Mouse (Mus musculus): ENCODE data around the gene Lsm2. TPM values are rescaled to one million over a fixed set of nuclear protein-coding genes. Genes with fewer than 3 reads are reported as not detected.
"Not testable (repeated sequence)": the region's sequence is repeated elsewhere in the genome, so short reads cannot be mapped to it uniquely, and the experiment has no call there.

Lsm2 gene
- total and polyA plus RNA-seq, 2 experiments from 2014 or later = 23.1 to 64.2 TPM

DNA sequence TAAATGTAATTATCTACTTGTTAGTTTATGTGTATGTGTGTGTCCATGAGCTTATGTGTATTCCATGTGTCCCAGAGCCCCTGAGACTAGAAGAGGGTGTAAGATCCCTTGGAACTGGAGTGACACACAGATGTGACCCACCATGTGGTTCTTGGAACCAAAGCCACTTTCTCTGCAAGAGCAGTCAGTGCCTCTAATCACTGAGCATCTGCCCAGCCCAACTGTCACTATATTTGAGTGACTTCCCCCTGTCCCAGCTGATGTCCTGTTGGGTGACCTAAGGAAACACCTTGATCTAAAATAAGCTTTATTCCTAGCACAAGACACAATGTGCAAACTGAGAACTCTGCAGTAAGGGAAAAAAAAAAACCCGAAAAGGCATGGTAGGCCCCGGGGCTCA lies 46.7 kb downstream of the Lsm2 start:
- WGBS = 62% methylated on average over 2 of the region's 2 CpGs
- ATAC-seq (ENCODE audit: insufficient read depth, low read depth) (no peak), DNase-seq (ENCODE audit: low spot score) (no peak)
- Histone ChIP-seq H3K4me2 (ENCODE audit: low read depth, low read length) (no peak overlapping the region), H3K27me3 (ENCODE audit: control insufficient read depth, insufficient read depth, low read length) (0 out of 2 replicates have a peak, but pooled peaks cover 3% of the 10 kb centered on the region), H3K36me3 (replicated peaks; ENCODE audit: control insufficient read depth, insufficient read depth, low read length) (no peaks in the 10 kb centered on the region), H3K4me3 (ENCODE audit: low read depth, low read length) (no peak overlapping the region), H3K27ac (ENCODE audit: low read depth) (no peak overlapping the region), H3K9ac (replicated peaks; ENCODE audit: low read depth, low read length) (no peak overlapping the region), H3K4me1 (ENCODE audit: control insufficient read depth, insufficient read depth) (no peaks in the 10 kb centered on the region), H3K9me3 (replicated peaks; ENCODE audit: control insufficient read depth, low read length) (no peaks in the 10 kb centered on the region)
- TF ChIP-seq CTCF (IDR thresholded peaks at IDR 0.05; ENCODE audit: low read depth) = no peak
- no peak for TF ChIP-seq EP300 (IDR thresholded peaks at IDR 0.05; ENCODE audit: low read depth)

DNA sequence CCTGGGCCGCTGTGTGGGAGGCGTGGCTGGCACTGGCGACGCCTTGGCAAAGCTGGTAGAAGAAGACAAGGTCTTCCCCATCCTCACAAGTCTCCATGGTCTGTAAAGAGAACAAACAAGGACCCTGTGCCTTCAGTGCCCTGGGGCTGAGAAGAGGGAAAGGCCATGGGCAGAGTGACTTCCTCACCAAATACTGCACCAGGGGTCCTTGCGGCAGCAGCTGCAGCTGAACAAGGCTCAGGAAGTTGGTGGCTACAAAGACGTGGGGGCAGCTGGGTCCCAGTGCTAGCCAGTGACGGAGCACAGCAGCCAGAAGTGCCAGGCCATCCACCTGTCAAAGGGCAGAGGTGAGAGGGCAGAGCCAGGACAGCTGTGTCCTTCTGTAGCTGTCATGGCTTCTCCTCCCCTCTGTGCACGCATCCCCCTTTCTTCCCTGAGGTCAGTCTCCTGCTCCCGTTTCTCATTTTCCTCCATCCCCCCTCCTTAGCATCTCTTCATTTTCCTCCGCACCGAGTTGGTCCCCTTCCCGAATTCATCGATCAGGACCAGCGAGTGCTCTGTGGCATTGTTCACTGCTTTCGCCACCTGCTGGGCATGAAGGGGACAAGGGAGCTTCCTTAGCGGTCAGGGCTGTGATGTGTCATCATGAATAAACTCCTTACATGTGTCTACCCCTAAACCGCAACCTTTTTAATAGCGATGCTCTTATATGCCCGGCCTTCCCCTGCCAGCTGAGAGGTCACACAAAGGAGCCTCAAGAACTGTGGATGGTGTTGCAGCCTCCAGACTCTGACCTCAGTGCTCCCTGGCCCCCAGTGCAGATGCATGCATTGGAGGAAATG lies 48.2 kb downstream of the Lsm2 start:
- ATAC-seq (ENCODE audit: insufficient read depth, low read depth) (no peak), DNase-seq (ENCODE audit: low spot score) (no peak)
- Histone ChIP-seq H3K9me3 (replicated peaks; ENCODE audit: control insufficient read depth, low read length) (no peaks in the 10 kb centered on the region), H3K4me2 (ENCODE audit: low read depth, low read length) (peak overlapping the region; percentile 14; the same call in 1 of the 2 replicates), H3K36me3 (replicated peaks; ENCODE audit: control insufficient read depth, insufficient read depth, low read length) (no peaks in the 10 kb centered on the region), H3K9ac (replicated peaks; ENCODE audit: low read depth, low read length) (no peak overlapping the region), H3K4me1 (ENCODE audit: control insufficient read depth, insufficient read depth) (no peaks in the 10 kb centered on the region), H3K27ac (ENCODE audit: low read depth) (no peak overlapping the region), H3K4me3 (ENCODE audit: low read depth, low read length) (no peak overlapping the region), H3K27me3 (ENCODE audit: control insufficient read depth, insufficient read depth, low read length) (0 out of 2 replicates have a peak, but pooled peaks cover 3% of the 10 kb centered on the region)
- 44% methylated on average over 19 of the region's 19 CpGs for WGBS
- no peak for TF ChIP-seq EP300 (IDR thresholded peaks at IDR 0.05; ENCODE audit: low read depth)
- peak; percentile 56 for TF ChIP-seq CTCF (IDR thresholded peaks at IDR 0.05; ENCODE audit: low read depth)

DNA sequence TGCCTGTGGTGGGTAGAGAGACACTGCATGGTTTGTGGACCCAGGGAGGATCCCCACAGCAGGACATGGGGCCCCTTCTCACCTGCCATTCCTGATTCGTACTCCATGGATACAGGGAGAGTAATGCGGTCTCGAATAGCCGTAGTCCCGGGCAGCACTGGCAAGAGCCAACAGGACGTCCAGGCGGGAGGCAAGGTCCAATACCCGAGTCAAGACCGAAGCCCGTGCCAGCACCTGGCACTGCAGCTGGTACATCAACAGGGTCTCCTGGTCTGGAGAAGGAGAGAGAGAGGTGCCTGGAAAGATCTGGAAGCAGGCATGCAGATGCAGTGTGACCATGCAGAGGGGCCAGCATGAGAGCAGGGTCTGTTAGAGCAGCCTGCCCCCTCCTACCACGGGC lies 49.6 kb downstream of the Lsm2 start:
- TF ChIP-seq CTCF (IDR thresholded peaks at IDR 0.05; ENCODE audit: low read depth) (no peak), EP300 (IDR thresholded peaks at IDR 0.05; ENCODE audit: low read depth) (no peak)
- no peaks in the 10 kb centered on the region for H3K4me1 ChIP-seq (ENCODE audit: control insufficient read depth, insufficient read depth)
- H3K9ac ChIP-seq (replicated peaks; ENCODE audit: low read depth, low read length) = no peak overlapping the region
- no peaks in the 10 kb centered on the region for H3K9me3 ChIP-seq (replicated peaks; ENCODE audit: control insufficient read depth, low read length)
- H3K27ac ChIP-seq (ENCODE audit: low read depth) = no peak overlapping the region
- DNase-seq (ENCODE audit: low spot score) (no peak), ATAC-seq (ENCODE audit: insufficient read depth, low read depth) (no peak)
- WGBS = 90% methylated on average over 11 of the region's 11 CpGs
- H3K4me2 ChIP-seq (ENCODE audit: low read depth, low read length) = no peak overlapping the region
- H3K4me3 ChIP-seq (ENCODE audit: low read depth, low read length) = no peak overlapping the region
- no peaks in the 10 kb centered on the region for H3K27me3 ChIP-seq (ENCODE audit: control insufficient read depth, insufficient read depth, low read length)
- H3K36me3 ChIP-seq (replicated peaks; ENCODE audit: control insufficient read depth, insufficient read depth, low read length) = no peaks in the 10 kb centered on the region

DNA sequence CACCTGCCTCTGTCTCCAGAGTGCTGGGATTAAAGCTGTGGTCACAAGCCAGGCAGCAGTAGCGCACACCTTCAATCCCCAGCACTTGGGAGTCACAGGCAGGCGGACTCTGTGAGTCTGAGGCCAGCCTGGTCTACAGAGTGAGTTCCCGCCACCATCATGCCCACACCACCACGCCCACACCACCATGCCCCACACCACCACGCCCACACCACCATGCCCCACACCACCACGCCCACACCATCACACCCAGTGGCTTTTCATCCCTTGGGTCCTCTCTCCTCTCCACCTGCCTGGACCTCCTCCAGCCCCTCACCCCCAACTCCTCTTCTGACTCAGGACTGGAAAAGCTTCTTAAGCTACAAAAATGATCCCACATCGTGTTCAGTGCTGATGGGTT lies 50.2 kb downstream of the Lsm2 start:
- H3K4me2 ChIP-seq (ENCODE audit: low read depth, low read length) = no peak overlapping the region
- DNase-seq (ENCODE audit: low spot score) = no peak
- no peaks in the 10 kb centered on the region for H3K4me1 ChIP-seq (ENCODE audit: control insufficient read depth, insufficient read depth)
- no peaks in the 10 kb centered on the region for H3K9me3 ChIP-seq (replicated peaks; ENCODE audit: control insufficient read depth, low read length)
- H3K36me3 ChIP-seq (replicated peaks; ENCODE audit: control insufficient read depth, insufficient read depth, low read length) = no peaks in the 10 kb centered on the region
- no peak overlapping the region for H3K9ac ChIP-seq (replicated peaks; ENCODE audit: low read depth, low read length)
- no peak for ATAC-seq (ENCODE audit: insufficient read depth, low read depth)
- no peaks in the 10 kb centered on the region for H3K27me3 ChIP-seq (ENCODE audit: control insufficient read depth, insufficient read depth, low read length)
- H3K27ac ChIP-seq (ENCODE audit: low read depth) = no peak overlapping the region
- TF ChIP-seq CTCF (IDR thresholded peaks at IDR 0.05; ENCODE audit: low read depth) = no peak
- no peak for TF ChIP-seq EP300 (IDR thresholded peaks at IDR 0.05; ENCODE audit: low read depth)
- 77% methylated on average over 7 of the region's 7 CpGs for WGBS
- no peak overlapping the region for H3K4me3 ChIP-seq (ENCODE audit: low read depth, low read length)

DNA sequence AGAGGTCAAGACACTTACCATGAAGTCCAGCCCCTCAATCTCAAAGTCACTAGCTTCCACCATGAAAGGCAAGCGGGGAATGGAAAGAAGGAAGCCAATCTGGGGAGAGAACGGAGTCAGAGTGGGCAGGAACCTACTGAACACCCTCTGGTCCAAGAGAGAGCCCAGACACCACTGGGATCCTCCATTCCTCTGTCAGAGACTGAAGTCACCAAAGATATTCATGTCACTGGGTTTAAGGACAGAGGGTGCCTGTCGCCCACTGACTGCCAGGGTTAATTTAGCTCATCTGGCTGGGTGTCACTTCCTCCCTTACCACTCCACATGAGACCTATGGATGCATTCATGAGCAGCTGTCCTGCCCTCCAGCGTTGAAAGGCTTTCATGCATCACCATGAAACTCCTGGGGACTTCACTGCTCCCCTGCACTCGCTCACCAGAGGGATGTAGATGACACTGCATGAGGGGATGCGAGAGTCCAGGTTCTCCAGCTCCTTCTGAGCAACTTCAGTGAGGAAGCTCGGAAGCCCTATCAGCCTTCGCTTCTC lies 50.7 kb downstream of the Lsm2 start:
- no peak overlapping the region for H3K9ac ChIP-seq (replicated peaks; ENCODE audit: low read depth, low read length)
- ATAC-seq (ENCODE audit: insufficient read depth, low read depth) (no peak), DNase-seq (ENCODE audit: low spot score) (no peak)
- TF ChIP-seq EP300 (IDR thresholded peaks at IDR 0.05; ENCODE audit: low read depth) = no peak
- 0 out of 2 replicates have a peak, but pooled peaks have one; percentile 3 for TF ChIP-seq CTCF (IDR thresholded peaks at IDR 0.05; ENCODE audit: low read depth)
- 60% methylated on average over 8 of the region's 8 CpGs for WGBS
- no peaks in the 10 kb centered on the region for H3K9me3 ChIP-seq (replicated peaks; ENCODE audit: control insufficient read depth, low read length)
- no peak overlapping the region for H3K4me3 ChIP-seq (ENCODE audit: low read depth, low read length)
- H3K4me2 ChIP-seq (ENCODE audit: low read depth, low read length) = no peak overlapping the region
- H3K4me1 ChIP-seq (ENCODE audit: control insufficient read depth, insufficient read depth) = no peaks in the 10 kb centered on the region
- no peaks in the 10 kb centered on the region for H3K27me3 ChIP-seq (ENCODE audit: control insufficient read depth, insufficient read depth, low read length)
- H3K36me3 ChIP-seq (replicated peaks; ENCODE audit: control insufficient read depth, insufficient read depth, low read length) = no peaks in the 10 kb centered on the region
- H3K27ac ChIP-seq (ENCODE audit: low read depth) = no peak overlapping the region

DNA sequence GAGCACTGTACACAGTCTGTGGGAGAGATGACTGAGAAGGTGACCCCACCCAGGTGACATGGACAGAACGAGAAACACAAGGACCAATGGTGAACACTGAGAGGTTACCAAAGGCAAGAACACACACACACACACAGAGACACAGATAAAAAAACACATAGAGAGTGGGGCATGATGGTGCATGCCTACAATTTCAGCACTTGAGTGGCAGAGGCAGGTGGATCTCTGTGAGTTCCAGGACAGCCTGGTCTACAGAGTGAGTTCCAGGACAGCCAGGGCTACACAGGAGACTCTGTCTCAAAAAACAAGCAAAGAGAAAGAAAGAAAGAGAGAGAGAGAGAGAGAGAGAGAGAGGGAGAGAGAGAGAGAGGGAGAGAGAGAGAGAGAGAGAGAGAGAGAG lies 52.0 kb downstream of the Lsm2 start:
- not testable (repeated sequence) for H3K4me3 ChIP-seq (ENCODE audit: low read depth, low read length); ATAC-seq (ENCODE audit: insufficient read depth, low read depth); H3K27ac ChIP-seq (ENCODE audit: low read depth); H3K4me1 ChIP-seq (ENCODE audit: control insufficient read depth, insufficient read depth); H3K36me3 ChIP-seq (replicated peaks; ENCODE audit: control insufficient read depth, insufficient read depth, low read length); H3K4me2 ChIP-seq (ENCODE audit: low read depth, low read length); H3K27me3 ChIP-seq (ENCODE audit: control insufficient read depth, insufficient read depth, low read length); DNase-seq (ENCODE audit: low spot score); H3K9ac ChIP-seq (replicated peaks; ENCODE audit: low read depth, low read length); H3K9me3 ChIP-seq (replicated peaks; ENCODE audit: control insufficient read depth, low read length)
- 67% methylated on average over 1 of the region's 1 CpGs for WGBS
